Mouse (Mus musculus) small intestine, adult 2 months (tissue): ENCODE measurements around the gene 4930469K13Rik.

ENCODE experiments used
- CTCF ChIP-seq: fragments of 200-500 bp; IDR thresholded peaks from 2 replicates; pipeline ENCODE4 v1.5.1; 2012; ENCODE audit warnings: low read depth, mild to moderate bottlenecking, control low read depth, inconsistent platforms, low read length, moderate library complexity, mixed read lengths; ENCODE audit not compliant: insufficient replicate concordance, insufficient read length; ENCODE audit errors: extremely low read depth
- POLR2A ChIP-seq: fragments of 200-500 bp; IDR thresholded peaks from 2 replicates; pipeline ENCODE4 v1.6.1; 2012; ENCODE audit warnings: low read depth, mild to moderate bottlenecking, control low read depth, inconsistent platforms, low read length, moderate library complexity

DNA sequence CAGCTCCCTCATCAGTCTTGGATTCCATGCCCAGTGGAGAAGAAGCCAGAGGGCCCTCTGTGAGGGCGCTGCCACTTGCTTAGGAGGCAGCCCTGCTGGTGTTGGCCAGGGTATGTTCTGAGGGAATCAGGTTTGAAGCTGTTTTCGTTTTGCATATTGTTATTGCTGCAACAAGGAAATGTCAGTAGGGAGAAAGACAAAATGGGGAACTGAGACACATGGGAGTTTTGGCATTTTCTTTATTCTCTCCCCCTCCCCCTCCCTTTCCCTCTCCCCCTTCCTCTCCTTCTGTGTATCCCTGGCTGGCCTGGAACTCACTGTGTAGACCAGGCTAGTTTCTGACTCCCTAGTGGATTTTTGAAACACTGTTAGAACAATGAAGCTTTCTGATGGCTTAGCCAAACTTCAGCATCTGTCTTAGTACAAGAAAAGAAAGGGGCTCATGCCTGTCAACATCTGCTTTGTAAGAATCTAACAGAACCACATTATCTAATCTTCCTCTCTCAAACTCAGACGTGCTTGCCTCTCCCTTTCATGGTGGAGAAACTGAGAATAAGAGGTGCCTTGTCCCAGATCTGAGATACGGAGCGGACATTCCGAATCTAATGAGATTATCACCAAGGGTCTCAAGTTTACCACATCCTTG lies 86.2 kb downstream of the 4930469K13Rik start:
- TF ChIP-seq CTCF: no peak
- TF ChIP-seq POLR2A: no peak
